Mouse (Mus musculus): Measurements from ENCODE around the gene Pi4kb. TPM values are rescaled to one million over a fixed set of nuclear protein-coding genes. Genes with fewer than 3 reads are reported as not detected.
"Not testable (repeated sequence)": the region's sequence is repeated elsewhere in the genome, so short reads cannot be mapped to it uniquely, and the experiment has no call there.

Pi4kb gene
- polyA plus RNA-seq, 1 experiment from 2014 or later = 25.6 TPM

- not testable (repeated sequence) for ATAC-seq (ENCODE audit: insufficient number of reproducible peaks, insufficient read depth, low FRiP score, low TSS enrichment); H3K9ac ChIP-seq; H3K4me3 ChIP-seq; H3K27me3 ChIP-seq; H3K9me3 ChIP-seq; H3K4me2 ChIP-seq (replicated peaks); H3K4me1 ChIP-seq; H3K36me3 ChIP-seq; H3K27ac ChIP-seq
- 89% methylated on average over 7 of the region's 7 CpGs for WGBS
These were observed 37.3 kb upstream of the Pi4kb start for GRCm38 (mm10) chr3:94937194-94937593.

- WGBS = 60% methylated on average over 9 of the region's 9 CpGs
- ATAC-seq (ENCODE audit: insufficient number of reproducible peaks, insufficient read depth, low FRiP score, low TSS enrichment); H3K9me3 ChIP-seq; H3K36me3 ChIP-seq; H3K4me1 ChIP-seq; H3K9ac ChIP-seq; H3K27me3 ChIP-seq; H3K4me2 ChIP-seq (replicated peaks); H3K4me3 ChIP-seq; H3K27ac ChIP-seq: not testable (repeated sequence)
These were observed 34.5 kb upstream of the Pi4kb start for GRCm38 (mm10) chr3:94940033-94940432.

GRCm38 (mm10) chr3:94942211-94942967, 32.1 kb upstream of the Pi4kb start:
- not testable (repeated sequence) for H3K27me3 ChIP-seq; H3K9ac ChIP-seq; H3K4me2 ChIP-seq (replicated peaks); H3K4me3 ChIP-seq; H3K36me3 ChIP-seq; H3K27ac ChIP-seq; H3K4me1 ChIP-seq; ATAC-seq (ENCODE audit: insufficient number of reproducible peaks, insufficient read depth, low FRiP score, low TSS enrichment); H3K9me3 ChIP-seq
- WGBS = 77% methylated on average over 9 of the region's 9 CpGs

GRCm38 (mm10) chr3:94943706-94944105, 30.8 kb upstream of the Pi4kb start:
- 19% methylated on average over 4 of the region's 4 CpGs for WGBS
- not testable (repeated sequence) for H3K27me3 ChIP-seq; H3K4me2 ChIP-seq (replicated peaks); H3K27ac ChIP-seq; H3K9me3 ChIP-seq; H3K4me3 ChIP-seq; H3K36me3 ChIP-seq; ATAC-seq (ENCODE audit: insufficient number of reproducible peaks, insufficient read depth, low FRiP score, low TSS enrichment); H3K4me1 ChIP-seq; H3K9ac ChIP-seq

GRCm38 (mm10) chr3:94948066-94948614, 26.4 kb upstream of the Pi4kb start:
- Histone ChIP-seq H3K4me1 (no peaks in the 10 kb centered on the region), H3K36me3 (no peaks in the 10 kb centered on the region), H3K9me3 (no peaks in the 10 kb centered on the region), H3K9ac (no peak overlapping the region), H3K4me3 (no peak overlapping the region), H3K27me3 (no peaks in the 10 kb centered on the region), H3K27ac (no peak overlapping the region), H3K4me2 (replicated peaks) (no peak overlapping the region)
- no peak for ATAC-seq (ENCODE audit: insufficient number of reproducible peaks, insufficient read depth, low FRiP score, low TSS enrichment)
- WGBS = 71% methylated on average over 3 of the region's 3 CpGs

GRCm38 (mm10) chr3:94949645-94950044, 24.9 kb upstream of the Pi4kb start:
- no peaks in the 10 kb centered on the region for H3K27me3 ChIP-seq
- H3K9me3 ChIP-seq = no peaks in the 10 kb centered on the region
- no peaks in the 10 kb centered on the region for H3K4me1 ChIP-seq
- ATAC-seq (ENCODE audit: insufficient number of reproducible peaks, insufficient read depth, low FRiP score, low TSS enrichment) = no peak
- no peak overlapping the region for H3K4me2 ChIP-seq (replicated peaks)
- no peak overlapping the region for H3K27ac ChIP-seq
- H3K4me3 ChIP-seq = no peak overlapping the region
- H3K36me3 ChIP-seq = no peaks in the 10 kb centered on the region
- H3K9ac ChIP-seq = no peak overlapping the region
- WGBS = 83% methylated on average over 3 of the region's 3 CpGs

- Histone ChIP-seq H3K9ac (no peak overlapping the region), H3K27me3 (no peaks in the 10 kb centered on the region), H3K9me3 (no peaks in the 10 kb centered on the region), H3K4me3 (peak overlapping the region; percentile 69), H3K36me3 (peaks cover 27% of the 10 kb centered on the region), H3K27ac (peak overlapping the region; percentile 95), H3K4me2 (replicated peaks) (peak overlapping the region; percentile 47), H3K4me1 (peaks cover 9% of the 10 kb centered on the region; the same call in 1 of the 2 replicates)
- WGBS = 41% methylated on average over 5 of the region's 5 CpGs
- ATAC-seq (ENCODE audit: insufficient number of reproducible peaks, insufficient read depth, low FRiP score, low TSS enrichment) = no peak
These were observed 21.7 kb upstream of the Pi4kb start for GRCm38 (mm10) chr3:94952806-94953205.

- peak overlapping the region; percentile 79 for H3K9ac ChIP-seq
- peak overlapping the region; percentile 69 for H3K4me3 ChIP-seq
- H3K36me3 ChIP-seq = peaks cover 33% of the 10 kb centered on the region
- peak overlapping the region; percentile 95 for H3K27ac ChIP-seq
- ATAC-seq (ENCODE audit: insufficient number of reproducible peaks, insufficient read depth, low FRiP score, low TSS enrichment) = no peak
- peaks cover 9% of the 10 kb centered on the region; the same call in 1 of the 2 replicates for H3K4me1 ChIP-seq
- 14% methylated on average over 9 of the region's 9 CpGs for WGBS
- H3K9me3 ChIP-seq = no peaks in the 10 kb centered on the region
- H3K4me2 ChIP-seq (replicated peaks) = peak overlapping the region; percentile 47
- no peaks in the 10 kb centered on the region for H3K27me3 ChIP-seq
These were observed 21.2 kb upstream of the Pi4kb start for GRCm38 (mm10) chr3:94953384-94953763.

- H3K4me3 ChIP-seq = peak within 1 kb of the TSS; percentile 69
- H3K4me1 ChIP-seq = peaks cover 9% of the 10 kb centered on the region; the same call in 1 of the 2 replicates
- H3K36me3 ChIP-seq = peaks cover 39% of the 10 kb centered on the region
- peak within 1 kb of the TSS; percentile 79 for H3K9ac ChIP-seq
- H3K27ac ChIP-seq = peak within 1 kb of the TSS; percentile 95
- H3K4me2 ChIP-seq (replicated peaks) = peak within 1 kb of the TSS; percentile 47
- no peaks in the 10 kb centered on the region for H3K27me3 ChIP-seq
- under 1% methylated on average over 50 of the region's 50 CpGs for WGBS
- H3K9me3 ChIP-seq = no peaks in the 10 kb centered on the region
- ATAC-seq (ENCODE audit: insufficient number of reproducible peaks, insufficient read depth, low FRiP score, low TSS enrichment) = peak; percentile 95
These were observed 20.5 kb upstream of the Pi4kb start, which contains the start of gene Rfx5 for GRCm38 (mm10) chr3:94953764-94954616. Rfx5 (plus strand) TSS chr3:94954075.

- WGBS = 90% methylated on average over 8 of the region's 8 CpGs
- ATAC-seq (ENCODE audit: insufficient number of reproducible peaks, insufficient read depth, low FRiP score, low TSS enrichment) = no peak
- H3K36me3 ChIP-seq = peaks cover 45% of the 10 kb centered on the region
- H3K27ac ChIP-seq = no peak overlapping the region
- H3K9me3 ChIP-seq = no peaks in the 10 kb centered on the region
- H3K27me3 ChIP-seq = no peaks in the 10 kb centered on the region
- H3K4me2 ChIP-seq (replicated peaks) = no peak overlapping the region
- no peak overlapping the region for H3K9ac ChIP-seq
- peaks cover 9% of the 10 kb centered on the region; the same call in 1 of the 2 replicates for H3K4me1 ChIP-seq
- H3K4me3 ChIP-seq = no peak overlapping the region
These were observed 16.2 kb upstream of the Pi4kb start for GRCm38 (mm10) chr3:94958295-94958694.

- Histone ChIP-seq H3K36me3 (peaks cover 45% of the 10 kb centered on the region), H3K27me3 (no peaks in the 10 kb centered on the region), H3K4me2 (replicated peaks) (no peak overlapping the region), H3K9me3 (no peaks in the 10 kb centered on the region), H3K9ac (no peak overlapping the region), H3K27ac (no peak overlapping the region), H3K4me1 (peaks cover 7% of the 10 kb centered on the region; the same call in 1 of the 2 replicates), H3K4me3 (no peak overlapping the region)
- ATAC-seq (ENCODE audit: insufficient number of reproducible peaks, insufficient read depth, low FRiP score, low TSS enrichment) = no peak
- WGBS = 62% methylated on average over 8 of the region's 8 CpGs
These were observed 14.7 kb upstream of the Pi4kb start for GRCm38 (mm10) chr3:94959871-94960270.
